Mouse (Mus musculus) gastrocnemius, postnatal 36 days (tissue): ENCODE results near the gene Fancg. TPM values are rescaled to one million over a fixed set of nuclear protein-coding genes. Genes with fewer than 3 reads are reported as not detected.
A peak's percentile ranks its signal among the peaks of the same experiment; 100 is the strongest.
"Not testable (repeated sequence)": the region's sequence is repeated elsewhere in the genome, so short reads cannot be mapped to it uniquely, and the experiment has no call there.

Source experiments
- DNase-seq, 2 experiments: peaks; one replicate each; pipeline ENCODE4 v3.0.0; 2022
- intact Hi-C: fragments of 180-260 bp; cut with DNase I; formaldehyde crosslinking; loops from one replicate; pipeline ENCODE4 v1.15.1; 2025
- total RNA-seq, 2 experiments: library from RNA; stranded (reverse); gene quantifications; 2 replicates each; pipeline ENCODE4 v1.2.3; 2021

The Fancg gene
- total RNA-seq, 2 experiments from 2014 or later: 0.84 to 1.1 TPM

DNA sequence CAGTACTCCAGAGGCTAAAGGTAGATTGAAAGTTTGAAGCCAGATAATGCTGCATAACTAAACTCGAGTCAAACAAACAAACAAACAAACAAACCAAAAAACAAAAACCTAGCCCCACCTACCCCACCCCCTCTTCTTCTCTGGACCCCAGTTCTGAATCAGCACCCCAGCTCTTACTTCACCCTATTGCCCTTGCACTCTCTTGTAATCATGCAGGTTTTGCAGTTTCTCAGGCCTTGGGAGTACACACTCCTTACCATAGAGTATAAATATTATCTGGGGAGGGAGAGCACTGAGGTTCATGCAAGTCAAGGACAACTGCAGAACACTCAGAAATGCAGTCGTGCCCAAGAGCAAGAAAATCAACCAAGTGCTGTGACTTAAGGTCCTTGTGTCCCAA, 9.0 kb downstream of the Fancg start:
- intact Hi-C loops: no loop called here
- no peak for DNase-seq

DNA sequence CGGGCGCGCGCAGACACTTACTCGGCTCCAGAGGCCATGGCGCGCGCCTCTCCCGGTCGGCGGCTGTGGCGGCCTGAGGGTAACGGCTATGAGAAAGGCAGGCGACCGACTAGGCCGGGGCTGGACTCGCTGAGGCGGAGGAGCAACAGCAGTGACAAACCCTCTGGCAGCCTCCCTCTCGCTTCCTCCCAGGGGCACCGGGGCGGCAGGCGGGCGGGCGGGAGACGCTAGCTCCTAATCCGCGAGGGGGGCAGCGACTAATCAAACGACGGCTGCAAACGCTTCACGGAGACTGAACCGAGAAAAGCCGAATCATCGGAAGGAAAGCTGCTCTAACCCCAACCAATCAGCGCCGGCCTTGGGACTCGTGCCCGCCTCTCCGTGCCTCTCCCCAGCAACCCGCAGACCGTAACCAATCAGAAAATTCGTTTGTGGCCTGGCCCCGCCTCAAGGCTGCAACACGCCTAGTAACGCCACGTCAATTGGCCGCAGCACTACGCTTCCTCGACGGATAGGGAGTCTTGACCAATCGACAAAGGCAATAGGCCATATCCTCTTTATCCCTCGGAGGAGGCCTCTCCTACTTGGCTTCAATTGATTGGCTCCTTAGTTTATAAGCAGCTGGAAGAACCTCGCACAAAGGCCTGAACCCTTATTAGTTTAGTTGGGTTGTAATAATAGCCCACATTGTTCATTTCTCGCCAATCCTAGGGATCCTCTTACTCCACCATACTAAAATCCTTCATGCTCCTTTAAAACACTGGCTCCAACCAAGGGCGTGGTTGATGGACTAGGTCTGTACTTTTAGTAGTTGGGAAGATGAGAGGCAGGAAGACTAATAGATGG, 9.9 kb downstream of the Fancg start, which contains the start of gene Vcp:
TSS of gene Vcp (minus strand) at position 367 of the 846 bp plus-strand sequence.
- intact Hi-C loops: not testable (repeated sequence)
- peak; percentile 97 to 99 for DNase-seq

DNA sequence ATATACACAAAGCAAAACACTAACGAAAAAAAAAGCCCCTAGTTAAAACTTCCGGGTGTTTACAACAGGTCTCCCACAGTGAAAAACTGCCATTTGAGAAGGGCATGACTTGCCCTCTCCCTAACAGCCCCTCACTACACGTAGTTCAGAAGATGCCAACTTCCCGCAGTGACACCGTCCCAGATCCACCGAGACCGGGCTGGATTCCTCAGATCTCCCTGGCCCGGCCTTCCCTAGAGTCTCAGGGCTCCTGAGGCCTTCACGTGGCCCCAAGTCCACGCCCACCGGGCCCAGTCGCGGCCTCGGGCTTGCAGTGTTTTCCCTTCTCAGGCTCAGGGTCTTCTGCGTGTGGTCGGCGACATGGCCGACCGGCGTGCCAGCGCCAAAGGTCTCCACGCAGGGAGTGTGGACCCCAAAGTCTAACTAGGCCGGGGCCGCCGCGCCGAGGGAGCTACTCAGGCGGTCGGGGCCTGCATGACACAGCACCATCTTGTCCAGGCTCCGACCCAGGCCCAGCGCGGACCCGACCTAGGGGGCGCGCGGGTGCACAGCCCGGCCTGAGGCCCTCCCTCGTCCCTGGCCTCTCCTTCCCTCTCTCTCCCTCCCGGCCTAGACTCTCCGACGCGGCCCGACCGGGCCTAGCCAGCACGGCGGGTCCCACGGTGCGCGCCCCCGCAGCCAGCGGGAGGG, 10.7 kb downstream of the Fancg start:
- intact Hi-C loops: no loop called here

DNA sequence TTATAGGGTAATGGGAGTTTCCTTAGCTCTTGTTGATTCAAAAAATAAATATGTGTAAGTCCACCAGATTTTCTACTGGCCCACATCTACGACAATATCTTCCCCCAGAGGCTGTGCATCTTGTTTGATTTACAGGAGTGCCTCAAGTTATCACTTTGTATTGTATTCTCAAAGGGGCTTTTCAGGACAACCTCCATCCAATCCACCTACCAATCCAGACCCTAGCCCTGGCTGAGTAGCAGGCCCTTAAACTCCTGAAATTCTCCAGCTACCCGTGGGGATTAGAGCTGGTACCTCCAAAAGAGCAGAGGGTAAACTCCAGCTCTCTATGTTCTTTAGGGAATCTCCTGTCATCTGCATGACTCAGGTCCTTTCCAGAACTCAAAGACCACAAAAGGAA, 12.3 kb downstream of the Fancg start:
- intact Hi-C loops: no loop called here
- DNase-seq: no peak

More for the DNA sequence above, 10.7 kb downstream of the Fancg start:
- DNase-seq: peak; percentile 59 to 69

DNA sequence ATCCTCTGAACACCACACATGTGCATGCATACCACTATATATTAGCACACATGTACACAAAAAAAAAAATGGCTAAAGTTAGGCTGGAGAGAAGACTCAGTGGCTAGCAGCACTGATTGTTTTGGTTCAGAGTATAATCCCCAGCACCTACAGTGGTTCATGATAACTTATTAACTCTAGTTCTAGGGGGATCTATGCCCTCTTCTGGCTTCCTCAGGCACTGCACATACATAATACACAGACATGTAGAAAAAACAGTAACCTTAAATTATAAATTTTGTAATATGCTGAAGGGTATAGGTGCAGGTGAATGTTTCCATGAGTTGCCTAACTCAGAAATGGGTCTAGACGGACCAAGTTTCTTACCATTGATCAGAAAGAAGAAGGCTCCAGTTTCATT, 22.0 kb downstream of the Fancg start:
- DNase-seq: no peak
- intact Hi-C loops: no loop called here

DNA sequence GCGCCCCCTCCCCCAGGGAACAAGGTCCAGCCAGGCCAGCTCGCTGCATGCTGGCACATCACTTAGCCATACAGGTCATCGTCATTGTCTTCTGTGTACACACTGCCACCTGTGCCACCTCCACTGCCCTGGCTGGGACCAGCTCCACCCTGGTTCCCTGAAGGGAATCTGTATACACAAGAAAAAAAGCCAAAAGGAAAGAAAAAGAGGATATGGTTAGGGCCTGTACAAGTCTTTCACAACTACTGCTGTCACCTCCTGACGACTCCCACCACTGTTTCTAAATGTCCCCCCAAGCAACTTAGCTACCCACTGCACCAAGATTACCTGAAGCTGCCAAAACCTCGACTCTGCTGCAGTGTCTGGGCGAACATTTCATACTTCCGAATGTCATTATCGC, 29.8 kb downstream of the Fancg start:
- DNase-seq, intact Hi-C loops: not testable (repeated sequence)

DNA sequence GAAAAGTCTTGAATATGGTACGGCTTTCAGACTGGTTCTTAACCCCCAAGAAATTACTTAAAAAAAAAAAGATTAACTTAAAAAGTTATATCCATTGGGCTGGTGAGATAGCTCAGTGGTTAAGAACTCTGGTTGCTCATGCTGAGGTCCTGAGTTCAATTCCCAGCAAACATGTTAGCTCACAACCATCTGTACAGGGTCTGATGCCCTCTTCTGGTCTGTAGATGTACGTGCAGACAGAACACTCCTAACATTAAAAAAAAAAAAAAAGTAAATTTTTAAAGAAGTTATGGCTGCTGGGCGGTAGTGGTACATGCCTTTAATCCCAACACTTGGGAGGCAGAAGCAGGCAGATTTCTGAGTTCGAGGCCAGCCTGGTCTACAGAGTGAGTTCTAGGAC, 32.2 kb downstream of the Fancg start:
- no peak for DNase-seq
- intact Hi-C loops: no loop called here

DNA sequence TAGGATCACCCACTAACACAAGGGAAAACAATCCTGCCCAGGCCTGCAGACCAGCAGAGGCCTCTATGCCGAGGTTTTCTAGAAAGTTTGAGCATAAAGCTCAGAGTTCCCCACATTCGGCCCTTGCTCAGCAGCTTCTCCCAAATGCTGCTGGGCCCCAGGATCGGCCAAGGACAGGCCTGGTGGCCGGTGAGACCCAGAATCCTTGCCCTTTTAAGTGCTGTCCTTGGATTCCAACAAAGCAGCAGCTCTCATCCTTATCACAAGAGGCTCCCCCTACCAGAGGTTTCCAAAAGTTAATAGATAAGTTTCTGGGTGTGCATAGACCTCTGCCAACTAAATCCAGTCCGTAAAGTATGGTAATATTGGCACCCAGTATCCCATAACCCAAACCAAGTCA, 36.4 kb downstream of the Fancg start:
- intact Hi-C loops: no loop called here
- DNase-seq: no peak

DNA sequence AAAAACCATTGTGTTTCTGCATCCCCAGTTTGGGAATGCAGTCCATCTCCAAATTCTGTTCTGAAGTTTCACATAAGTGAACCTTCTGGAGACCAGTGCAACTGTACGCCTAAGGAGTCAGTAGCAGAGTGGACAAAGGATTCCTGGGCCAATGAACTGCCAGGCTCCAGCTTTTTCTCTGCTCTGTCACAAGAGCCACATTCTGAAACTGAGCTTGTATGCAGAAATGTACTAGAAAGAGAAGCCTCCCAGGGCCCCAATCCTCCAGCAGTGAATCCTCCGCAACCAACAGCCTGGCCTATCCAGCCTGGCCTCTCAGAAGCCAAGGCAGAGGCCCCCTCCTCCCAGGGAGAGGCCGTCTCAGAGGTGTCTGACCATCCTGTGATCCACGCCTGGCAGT, 37.4 kb downstream of the Fancg start:
- intact Hi-C loops: no loop called here
- no peak for DNase-seq

DNA sequence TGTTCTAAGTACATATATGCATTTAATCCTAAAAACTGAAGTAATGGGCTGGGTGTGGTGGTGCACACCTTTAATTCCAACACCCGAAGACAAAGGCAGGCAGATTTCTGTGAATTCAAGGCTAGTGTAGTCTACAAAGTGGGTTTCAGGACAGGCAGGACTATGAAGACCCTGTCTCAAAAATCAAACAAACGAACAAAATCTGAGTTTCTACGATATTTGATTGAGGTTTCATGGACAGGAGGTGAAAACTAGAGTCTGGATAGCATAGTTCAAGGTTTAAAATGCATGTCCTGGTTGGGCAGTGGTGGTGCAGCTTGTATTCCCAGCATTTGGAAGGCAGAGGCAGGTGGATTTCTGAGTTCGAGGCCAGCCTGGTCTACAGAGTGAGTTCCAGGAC, 41.0 kb downstream of the Fancg start, which contains the start of gene 1700022I11Rik:
TSS of gene 1700022I11Rik (plus strand) at position 301 of the 400 bp plus-strand sequence.
- intact Hi-C loops: no loop called here
- DNase-seq: no peak

DNA sequence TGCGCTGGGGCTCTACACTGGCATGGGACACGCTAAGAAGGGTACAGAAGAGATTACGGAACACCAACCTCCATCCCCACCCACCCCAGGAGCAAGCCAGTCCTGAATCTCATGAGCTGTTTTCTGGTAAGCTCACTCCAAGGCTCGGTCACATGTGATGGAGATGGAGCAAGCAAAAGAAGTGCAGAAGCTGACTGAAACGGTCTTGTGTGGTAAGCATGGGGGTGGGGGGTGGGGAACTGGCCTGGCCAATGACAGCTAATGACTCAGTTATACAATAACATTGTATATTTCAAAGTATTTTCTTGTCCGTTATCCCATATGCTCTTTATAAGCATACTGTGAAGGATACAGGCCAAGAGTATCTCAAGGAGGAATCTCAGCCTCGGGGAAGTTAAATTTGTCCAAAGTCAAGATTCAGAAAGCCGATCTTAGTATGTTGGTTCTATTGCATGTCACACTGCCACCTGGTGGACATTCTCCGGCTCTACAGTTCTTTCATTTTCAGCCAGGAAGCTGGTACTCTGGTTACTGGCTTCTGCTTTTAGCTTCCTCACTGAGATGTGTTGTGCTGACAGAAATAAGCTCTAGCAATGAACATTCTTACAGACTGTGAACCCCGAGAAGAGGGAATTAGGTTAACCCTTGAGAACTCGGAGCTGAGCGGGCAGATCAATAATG, 45.1 kb downstream of the Fancg start:
- intact Hi-C loops: loop anchor here (1.0 kb wide), 1 partner anchor 87 kb away; no protein-coding TSS in a partner anchor
- no peak for DNase-seq

DNA sequence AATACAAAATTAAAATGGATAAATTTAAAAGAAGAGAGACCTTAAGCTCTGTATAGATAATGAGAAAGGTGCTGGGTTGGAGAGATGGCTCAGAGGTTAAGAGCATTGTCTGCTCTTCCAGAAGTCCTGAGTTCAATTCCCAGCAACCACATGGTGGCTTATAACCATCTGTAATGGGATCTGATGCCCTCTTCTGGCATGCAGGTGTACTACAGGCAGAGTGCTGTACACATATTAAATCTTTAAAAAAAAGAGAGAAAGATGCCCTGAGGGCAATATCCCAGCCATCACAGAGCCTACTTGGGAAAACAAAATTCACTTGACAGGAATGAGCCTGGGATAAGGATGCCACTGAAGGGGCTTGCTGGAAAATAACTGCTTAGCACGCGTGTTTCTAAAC, 46.8 kb downstream of the Fancg start:
- intact Hi-C loops: no loop called here
- no peak for DNase-seq

DNA sequence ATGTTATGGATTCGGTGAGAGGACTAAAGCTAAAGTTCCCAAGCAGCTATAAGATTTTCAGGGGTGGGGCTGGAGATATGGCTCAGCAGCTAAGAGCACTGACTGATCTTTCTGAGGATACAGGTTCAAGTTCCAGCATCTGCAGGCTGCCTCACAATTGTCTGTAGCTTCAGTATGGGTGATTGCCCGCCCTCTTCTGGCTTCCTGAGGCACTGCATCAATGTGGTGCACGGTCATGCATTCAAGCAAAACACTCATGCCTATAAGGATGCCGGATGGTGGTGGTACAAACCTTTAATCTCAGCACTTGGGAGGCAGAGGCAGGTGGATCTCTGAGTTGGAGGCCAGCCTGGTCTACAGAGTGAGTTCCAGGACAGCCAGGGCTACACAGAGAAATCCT, 48.7 kb downstream of the Fancg start:
- intact Hi-C loops: no loop called here
- peak; percentile 35 to 51 for DNase-seq

DNA sequence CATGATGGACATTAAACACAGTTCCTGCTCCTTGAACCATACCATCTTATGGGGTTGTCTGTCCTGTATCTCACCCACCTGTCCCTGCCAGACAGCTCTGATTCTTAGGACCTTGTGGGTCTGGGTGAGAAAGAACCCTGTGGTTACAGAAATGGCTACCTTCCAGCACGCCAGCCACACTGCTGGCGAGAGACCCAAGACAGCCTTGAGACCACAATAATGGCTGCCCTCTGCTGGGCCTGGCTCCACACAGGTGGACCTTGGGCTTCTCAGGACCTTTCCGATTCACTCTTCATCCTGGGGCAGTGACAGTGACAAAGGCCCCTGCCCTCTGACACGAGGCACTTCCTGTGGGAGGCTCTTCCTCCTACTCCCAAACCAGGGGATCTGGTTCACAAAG, 50.9 kb downstream of the Fancg start:
- no peak for DNase-seq
- intact Hi-C loops: no loop called here

DNA sequence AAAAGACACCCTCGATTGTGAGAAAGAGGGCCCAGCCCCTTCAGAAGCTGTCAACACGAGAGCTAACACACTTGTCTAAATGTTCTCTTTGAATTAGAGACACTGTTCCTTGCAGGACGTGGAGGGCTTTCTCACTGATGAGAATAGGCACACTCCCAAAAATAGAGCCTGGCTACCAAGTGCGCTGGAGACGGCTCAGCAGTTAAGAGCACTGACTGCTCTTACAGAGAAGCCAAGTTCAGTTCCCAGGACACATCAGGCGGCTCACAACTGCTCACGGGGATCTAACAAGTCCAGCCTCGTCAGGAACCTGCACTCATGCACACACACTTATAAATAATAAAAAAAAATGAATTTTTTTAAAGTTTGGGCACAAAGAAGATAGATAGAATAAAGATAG, 51.4 kb downstream of the Fancg start:
- DNase-seq: no peak
- intact Hi-C loops: no loop called here

DNA sequence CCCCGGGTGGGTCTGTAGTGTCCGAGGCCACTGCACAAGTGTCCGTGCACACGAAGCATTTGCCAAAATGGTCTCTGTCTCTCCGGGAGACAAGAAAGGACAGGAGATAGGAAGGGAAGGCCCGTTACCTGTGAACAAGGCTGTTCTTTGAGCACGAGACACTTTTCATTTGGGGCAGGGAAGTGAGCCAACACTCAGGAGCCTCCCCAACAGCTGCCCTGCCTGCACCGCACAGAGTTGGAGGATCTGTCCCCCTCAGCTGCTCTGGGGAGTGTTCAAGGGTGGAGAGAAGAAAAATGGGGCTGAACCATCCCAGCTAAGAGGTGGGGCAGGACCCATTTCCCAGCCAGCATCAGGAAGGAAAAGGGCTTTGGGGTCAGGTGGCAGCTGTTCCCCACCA, 52.3 kb downstream of the Fancg start:
- no peak for DNase-seq
- intact Hi-C loops: no loop called here

DNA sequence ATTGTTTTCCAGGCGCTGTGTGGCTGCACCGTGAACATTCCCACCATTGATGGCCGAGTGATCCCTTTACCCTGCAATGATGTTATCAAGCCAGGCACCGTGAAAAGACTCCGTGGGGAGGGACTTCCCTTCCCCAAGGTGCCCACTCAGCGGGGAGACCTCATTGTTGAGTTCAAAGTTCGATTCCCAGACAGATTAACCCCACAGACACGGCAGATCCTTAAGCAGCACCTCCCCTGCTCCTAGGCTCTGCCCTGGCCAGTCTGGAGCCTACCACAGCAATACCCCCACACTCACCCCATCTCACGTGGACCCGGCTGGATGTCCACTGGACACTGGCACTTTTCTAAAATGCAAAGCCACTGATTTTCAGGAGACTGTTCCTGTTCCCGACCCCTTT, 53.0 kb downstream of the Fancg start:
- DNase-seq: no peak
- intact Hi-C loops: no loop called here

DNA sequence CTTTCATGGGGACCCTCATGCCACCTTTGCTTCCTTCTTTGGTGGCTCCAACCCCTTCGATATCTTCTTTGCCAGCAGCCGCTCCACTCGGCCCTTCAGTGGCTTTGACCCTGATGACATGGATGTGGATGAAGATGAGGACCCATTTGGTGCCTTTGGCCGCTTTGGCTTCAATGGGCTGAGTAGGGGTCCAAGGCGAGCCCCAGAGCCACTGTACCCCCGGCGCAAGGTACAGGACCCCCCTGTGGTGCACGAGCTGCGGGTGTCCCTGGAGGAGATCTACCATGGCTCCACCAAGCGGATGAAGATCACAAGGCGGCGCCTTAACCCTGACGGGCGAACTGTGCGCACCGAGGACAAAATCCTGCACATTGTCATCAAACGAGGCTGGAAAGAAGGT, 53.7 kb downstream of the Fancg start:
- no peak for DNase-seq
- intact Hi-C loops: no loop called here

DNA sequence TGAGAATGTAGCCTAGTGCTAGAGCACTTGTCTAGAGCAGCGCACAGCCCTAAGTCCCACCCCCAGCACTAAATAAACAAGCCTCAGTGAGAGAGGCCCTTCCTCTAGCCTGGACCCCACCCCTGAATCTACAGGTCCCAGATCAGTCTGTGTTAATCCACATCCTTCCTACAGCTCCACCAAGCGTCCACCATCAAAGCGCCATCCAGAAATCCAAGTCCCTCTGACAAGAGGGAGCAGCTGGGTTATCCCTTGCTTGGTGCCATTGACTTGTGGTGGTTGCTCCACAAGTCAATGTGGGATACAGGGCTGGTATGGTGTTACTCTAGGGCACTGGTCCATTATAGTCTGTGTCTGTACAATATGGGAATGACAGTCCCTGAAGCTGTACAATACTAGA, 55.1 kb downstream of the Fancg start:
- intact Hi-C loops: no loop called here

DNA sequence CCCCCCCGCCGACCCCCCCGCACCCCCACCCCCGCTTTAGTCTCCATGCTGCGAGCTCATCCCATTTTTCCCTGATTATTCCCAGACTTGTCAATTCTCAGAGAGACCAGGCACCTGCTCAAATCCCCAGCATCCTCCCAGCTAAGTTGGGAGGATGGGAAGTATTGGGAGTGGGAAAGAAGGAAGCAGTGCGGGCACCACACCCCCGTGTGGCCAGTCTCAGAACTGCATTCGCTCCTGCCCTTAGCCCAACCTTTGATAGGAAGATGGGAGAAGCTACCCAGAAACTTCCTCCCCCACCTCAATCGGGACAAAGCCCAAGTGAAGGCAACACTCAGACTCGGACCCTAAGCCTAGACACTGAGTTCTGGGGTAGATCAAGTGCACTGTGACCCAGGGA, 56.0 kb downstream of the Fancg start:
- peak; percentile 70 to 79 for DNase-seq
- intact Hi-C loops: no loop called here

More for the DNA sequence above, 55.1 kb downstream of the Fancg start:
- no peak for DNase-seq

DNA sequence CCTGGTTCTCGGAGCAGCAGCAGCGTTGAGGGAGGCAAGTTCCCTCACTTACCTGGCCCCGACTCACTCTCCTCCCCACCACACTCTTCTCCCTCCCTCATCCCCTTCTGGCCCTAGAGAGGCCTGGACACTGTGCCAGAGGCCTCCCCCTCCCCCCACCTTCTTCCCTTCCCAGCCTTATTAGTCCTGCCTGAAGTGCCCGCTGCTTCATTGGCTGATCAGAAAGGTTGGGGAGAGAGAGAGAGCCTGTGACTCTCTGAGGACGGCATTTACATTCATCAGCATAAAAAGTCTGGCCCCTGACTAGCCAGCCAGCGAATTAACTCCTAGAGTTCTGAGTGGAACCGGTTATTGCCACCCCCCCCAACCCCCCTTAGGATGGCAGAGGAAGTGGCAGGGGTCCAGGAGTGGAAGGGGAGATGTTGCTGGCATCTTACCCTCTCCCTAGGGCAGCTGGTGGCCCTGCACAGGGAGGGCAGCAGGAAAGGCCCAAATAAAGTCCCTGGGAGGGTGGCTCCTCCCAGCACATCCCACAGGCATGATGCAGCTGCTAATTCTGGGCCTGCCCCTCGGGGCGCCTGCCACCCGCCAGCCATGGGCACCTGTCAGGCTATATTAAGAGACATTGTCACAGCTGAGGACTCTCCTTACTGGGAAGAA, 56.7 kb downstream of the Fancg start:
- peak; percentile 60 to 74 for DNase-seq
- intact Hi-C loops: no loop called here
